Mouse (Mus musculus): ENCODE data around the gene Sun1.

- TF ChIP-seq POLR2A (IDR thresholded peaks at IDR 0.05; ENCODE audit: borderline replicate concordance, low read depth, low read length): no peak
- TF ChIP-seq CTCF (IDR thresholded peaks at IDR 0.05; ENCODE audit: low read depth, low read length): no peak
Measured at GRCm38 (mm10) chr5:139161632-139162031, 38.8 kb upstream of the Sun1 start.
